Mouse (Mus musculus): ENCODE measurements around the gene Chmp4b.

GRCm38 (mm10) chr2:154723473-154723872 lies 72.0 kb downstream of the Chmp4b start:
- TF ChIP-seq POLR2A (IDR thresholded peaks at IDR 0.05; ENCODE audit: low read depth, low read length) (no peak), CTCF (IDR thresholded peaks at IDR 0.05; ENCODE audit: borderline replicate concordance, insufficient read depth, low read length) (no peak)
